In the genomic region with DNA sequence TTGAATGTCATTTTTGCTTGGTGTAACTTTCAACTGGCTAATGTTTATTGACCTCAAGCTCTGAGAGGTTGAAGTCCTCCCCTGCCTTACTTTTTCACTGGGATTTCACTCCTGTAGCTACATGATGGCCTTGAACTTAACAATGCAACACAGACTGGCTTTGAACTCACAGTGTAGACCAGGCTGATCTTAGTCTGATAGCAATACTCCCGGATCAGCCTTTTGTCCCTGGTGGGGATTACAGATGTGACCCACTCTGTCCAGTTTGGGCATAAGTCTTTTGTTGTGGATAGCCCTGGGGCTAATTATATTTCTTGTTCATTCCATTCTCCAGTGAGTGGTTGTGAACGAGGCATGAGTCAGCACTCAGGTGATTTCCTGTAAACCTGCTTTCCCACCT, we compare ENCODE assay signal across 27 mouse cellular contexts.
"Had no signal": no experiment of that assay in that cellular context is flagged by ENCODE, and none has a peak within 500 bp of the region (broad histone marks: within the 10 kb centered on the region; RNA-seq: fewer than 3 reads in every experiment).

No protein-coding gene starts in this region.

- H3K4me2 ChIP-seq: heart, embryonic 11.5 days; heart, embryonic 13.5 days; heart, embryonic 15.5 days; hindbrain, embryonic 13.5 days; hindbrain, embryonic 15.5 days; kidney, embryonic 15.5 days; limb, embryonic 13.5 days; limb, embryonic 15.5 days; liver, embryonic 12.5 days had no signal

- H3K36me3 ChIP-seq: heart, embryonic 13.5 days; heart, embryonic 15.5 days; hindbrain, embryonic 13.5 days; hindbrain, embryonic 15.5 days; kidney, embryonic 15.5 days; limb, embryonic 13.5 days; limb, embryonic 15.5 days; liver, embryonic 12.5 days had no signal

- ATAC-seq: hindbrain, postnatal 0 days; intestine, embryonic 16.5 days; liver, embryonic 12.5 days had no signal

- DNase-seq: gastrocnemius, adult 2 months; gastrocnemius, postnatal 10 days; gastrocnemius, postnatal 25 days; heart, adult 11 months; heart, adult 2 months; heart, postnatal 14 days; heart, postnatal 36 days; kidney, adult 11 months; kidney, adult 2 months; kidney, adult 9 months; kidney, postnatal 14 days; kidney, postnatal 36 days; layer of hippocampus, adult 9-11 months; layer of hippocampus, postnatal 36 days; left cerebral cortex, postnatal 4 days had no signal

- H3K27ac ChIP-seq: gastrocnemius, adult 2 months; heart, adult 2 months; heart, embryonic 13.5 days; heart, embryonic 15.5 days; hindbrain, embryonic 13.5 days; hindbrain, embryonic 15.5 days; hindbrain, postnatal 0 days; kidney, embryonic 15.5 days; kidney, postnatal 0 days; limb, embryonic 13.5 days; limb, embryonic 15.5 days; liver, embryonic 12.5 days had no signal

- H3K27me3 ChIP-seq: heart, embryonic 15.5 days; hindbrain, embryonic 13.5 days; hindbrain, embryonic 15.5 days; kidney, embryonic 15.5 days; limb, embryonic 15.5 days; liver, embryonic 12.5 days had no signal

- H3K9ac ChIP-seq: heart, embryonic 13.5 days; heart, embryonic 15.5 days; hindbrain, embryonic 13.5 days; hindbrain, embryonic 15.5 days; kidney, embryonic 15.5 days; limb, embryonic 13.5 days; limb, embryonic 15.5 days; liver, embryonic 12.5 days had no signal

- H3K4me3 ChIP-seq: gastrocnemius, adult 2 months; heart, adult 2 months; heart, embryonic 13.5 days; heart, embryonic 15.5 days; hindbrain, embryonic 13.5 days; hindbrain, embryonic 15.5 days; kidney, embryonic 15.5 days; limb, embryonic 13.5 days; limb, embryonic 15.5 days; liver, embryonic 12.5 days had no signal

- H3K4me1 ChIP-seq: heart, embryonic 13.5 days; heart, embryonic 15.5 days; hindbrain, embryonic 13.5 days; hindbrain, embryonic 15.5 days; kidney, embryonic 15.5 days; limb, embryonic 13.5 days; limb, embryonic 15.5 days had no signal

- H3K9me3 ChIP-seq: heart, embryonic 13.5 days; heart, embryonic 15.5 days; hindbrain, embryonic 13.5 days; hindbrain, embryonic 15.5 days; kidney, embryonic 15.5 days; limb, embryonic 13.5 days; limb, embryonic 15.5 days; liver, embryonic 12.5 days had no signal
